Mouse (Mus musculus): ENCODE measurements around the gene Gnb2. TPM values are rescaled to one million over a fixed set of nuclear protein-coding genes. Genes with fewer than 3 reads are reported as not detected.

Gnb2 gene
- total and polyA plus RNA-seq, 3 experiments, result 548 to 550 TPM; not detected in 1

GRCm38 (mm10) chr5:137510014-137510501 is 23.3 kb downstream of the Gnb2 start (continued):
- TF ChIP-seq CTCF (IDR thresholded peaks at IDR 0.05 in 2 of 3, conservative IDR thresholded peaks at IDR 0.05 in 1 of 3; ENCODE audit: control insufficient read depth in 1 of 3, insufficient read depth in 1 of 3, low read depth in 2 of 3, low read length in 3 of 3, poor library complexity in 1 of 3, severe bottlenecking in 1 of 3), result no peak
- peak; percentile 92 for TF ChIP-seq BHLHE40 (IDR thresholded peaks at IDR 0.05; ENCODE audit: borderline replicate concordance, low read depth, low read length)
- no peak for TF ChIP-seq E2F4 (IDR thresholded peaks at IDR 0.05; ENCODE audit: borderline replicate concordance, low read depth, low read length)
- TF ChIP-seq MYB (IDR thresholded peaks at IDR 0.05; ENCODE audit: low read depth, low read length), result no peak
- TF ChIP-seq GATA1 (IDR thresholded peaks at IDR 0.05; ENCODE audit: low read depth, low read length), result no peak
- no peak for TF ChIP-seq HCFC1 (IDR thresholded peaks at IDR 0.05; ENCODE audit: low read depth, low read length)
- no peak; the same call in 1 of the 2 replicates for TF ChIP-seq KAT2A (conservative IDR thresholded peaks at IDR 0.05; ENCODE audit: low read depth, low read length)
- TF ChIP-seq MAFK (IDR thresholded peaks at IDR 0.05; ENCODE audit: borderline replicate concordance, low read depth, low read length), result no peak
- TF ChIP-seq USF1 (IDR thresholded peaks at IDR 0.05; ENCODE audit: low read depth, low read length), result peak; percentile 93
- peak; percentile 82 for TF ChIP-seq ZKSCAN1 (IDR thresholded peaks at IDR 0.05; ENCODE audit: low read depth, low read length)
- TF ChIP-seq EP300 (IDR thresholded peaks at IDR 0.05; ENCODE audit: low read depth in 1 of 2, low read length in 2 of 2), result no peak; a peak in 1 of 4 replicates
- TF ChIP-seq RAD21 (IDR thresholded peaks at IDR 0.05; ENCODE audit: low read depth, low read length), result no peak
- no peak for TF ChIP-seq POLR2AphosphoS5 (IDR thresholded peaks at IDR 0.05; ENCODE audit: borderline replicate concordance, low read depth, low read length)
- TF ChIP-seq UBTF (IDR thresholded peaks at IDR 0.05; ENCODE audit: borderline replicate concordance, insufficient read depth, low read depth, low read length), result no peak

GRCm38 (mm10) chr5:137504041-137504440 is 29.3 kb downstream of the Gnb2 start:
- H3K36me3 ChIP-seq (ENCODE audit: control insufficient read depth in 1 of 2, insufficient read depth in 2 of 2, low read length in 2 of 2), result peaks cover 0 to 25% of the 10 kb centered on the region in 2 experiments; a peak in 3 of 4 replicates
- H3K4me1 ChIP-seq (ENCODE audit: control insufficient read depth in 1 of 2, insufficient read depth in 2 of 2, low read length in 2 of 2), result peaks cover 6 to 13% of the 10 kb centered on the region in 2 experiments
- peak; percentile 56 for DNase-seq (ENCODE audit: low read depth, low spot score)
- H3K79me2 ChIP-seq (ENCODE audit: control insufficient read depth, insufficient read depth, low read length, poor library complexity), result peaks cover 13% of the 10 kb centered on the region
- no peak for TF ChIP-seq EP300 (IDR thresholded peaks at IDR 0.05; ENCODE audit: low read depth in 1 of 2, low read length in 2 of 2)
- no peak for TF ChIP-seq POLR2AphosphoS2 (IDR thresholded peaks at IDR 0.05; ENCODE audit: low read length)
- no peak for TF ChIP-seq USF2 (IDR thresholded peaks at IDR 0.05; ENCODE audit: borderline replicate concordance in 1 of 2, insufficient read depth in 1 of 2, low read depth in 1 of 2, low read length in 2 of 2)
- TF ChIP-seq E2F4 (IDR thresholded peaks at IDR 0.05; ENCODE audit: borderline replicate concordance, low read depth, low read length), result no peak
- no peak for TF ChIP-seq CHD2 (IDR thresholded peaks at IDR 0.05; ENCODE audit: low read length)
- peak; percentile 23 to 34 (median 28); a peak in 3 of 6 replicates for TF ChIP-seq CTCF (IDR thresholded peaks at IDR 0.05 in 2 of 3, conservative IDR thresholded peaks at IDR 0.05 in 1 of 3; ENCODE audit: control insufficient read depth in 1 of 3, insufficient read depth in 1 of 3, low read depth in 2 of 3, low read length in 3 of 3, poor library complexity in 1 of 3, severe bottlenecking in 1 of 3)
- TF ChIP-seq TAL1 (IDR thresholded peaks at IDR 0.05; ENCODE audit: low read length), result no peak
- no peak overlapping the region for H3K4me3 ChIP-seq (ENCODE audit: control insufficient read depth in 1 of 2, insufficient read depth in 1 of 2, low read depth in 2 of 2, low read length in 2 of 2)
- H3K9ac ChIP-seq (ENCODE audit: control insufficient read depth, low read depth, low read length, poor library complexity, severe bottlenecking), result no peak overlapping the region
- no peak overlapping the region for H3K27ac ChIP-seq (ENCODE audit: control insufficient read depth, low read depth, low read length)
- no peaks in the 10 kb centered on the region for H3K9me3 ChIP-seq (replicated peaks; ENCODE audit: insufficient read depth, low read length)
- no peaks in the 10 kb centered on the region for H3K27me3 ChIP-seq (ENCODE audit: control insufficient read depth in 1 of 2, insufficient read depth in 2 of 2, low read length in 2 of 2)
